Mouse (Mus musculus) thymus, postnatal 36 days (tissue): ENCODE results near the gene Hmcn1.

ENCODE experiments used
- DNase-seq, 2 experiments: peaks; one replicate each; pipeline ENCODE4 v3.0.0; 2022; ENCODE audit warnings: mixed read lengths in 2 of 2

Hmcn1 gene

DNA sequence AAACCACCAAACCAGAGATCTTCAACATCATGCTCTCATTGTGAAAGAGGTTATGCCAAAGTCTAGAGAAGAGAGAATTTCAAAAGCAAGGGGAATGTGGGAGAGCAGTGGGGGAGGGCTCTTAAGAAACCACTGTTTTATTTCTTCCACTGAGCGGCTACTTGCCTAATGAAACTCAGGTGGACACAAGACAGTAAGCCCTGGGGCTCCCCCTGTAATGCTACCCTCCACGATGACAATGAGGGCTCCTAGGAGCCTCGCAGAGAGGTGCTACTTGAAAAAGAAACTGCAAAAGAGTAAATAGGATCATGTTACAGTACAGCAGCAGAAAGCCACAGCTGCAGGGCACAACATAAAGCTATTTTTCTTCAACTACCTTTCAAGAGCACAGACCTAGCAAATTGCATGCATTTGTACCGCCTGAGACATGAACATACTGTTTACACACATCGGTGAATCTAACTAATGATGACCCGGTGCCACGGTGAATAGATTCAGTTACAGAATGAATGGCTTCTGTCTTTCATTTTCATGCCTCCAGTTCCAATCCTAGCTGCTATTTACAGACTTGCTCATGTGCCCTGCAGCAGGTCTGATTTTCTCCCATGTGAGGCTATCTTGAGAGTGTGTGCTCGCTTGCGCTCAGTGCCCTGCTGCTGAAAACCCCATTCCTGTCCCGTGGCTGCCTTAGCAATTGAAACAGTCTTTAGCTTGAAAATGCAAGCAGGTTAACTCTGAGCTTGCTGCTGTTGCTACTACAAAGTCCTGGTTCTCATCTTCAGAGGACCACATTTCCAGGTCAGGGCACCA, 1.3 kb downstream of the Hmcn1 start:
- no peak for DNase-seq

DNA sequence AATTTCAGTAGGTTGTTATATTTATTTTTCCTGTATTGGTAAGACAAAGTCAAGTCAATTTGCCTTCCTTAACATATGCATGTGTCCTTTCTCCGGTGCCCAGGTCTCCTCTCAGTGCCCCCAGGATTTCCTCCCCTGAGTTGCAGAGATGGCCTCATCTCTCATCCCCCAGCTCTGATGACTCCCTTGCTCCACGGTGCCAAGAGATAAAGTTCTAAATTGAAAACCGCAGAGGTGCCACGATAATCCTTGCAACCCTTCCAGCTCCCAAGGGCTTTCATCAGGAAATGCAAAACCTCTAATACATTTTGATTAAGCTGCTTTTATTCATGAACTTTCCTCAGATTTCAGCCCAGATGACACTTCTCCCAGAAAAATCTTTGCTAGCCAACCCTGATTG, 8.3 kb downstream of the Hmcn1 start:
- DNase-seq: no peak

DNA sequence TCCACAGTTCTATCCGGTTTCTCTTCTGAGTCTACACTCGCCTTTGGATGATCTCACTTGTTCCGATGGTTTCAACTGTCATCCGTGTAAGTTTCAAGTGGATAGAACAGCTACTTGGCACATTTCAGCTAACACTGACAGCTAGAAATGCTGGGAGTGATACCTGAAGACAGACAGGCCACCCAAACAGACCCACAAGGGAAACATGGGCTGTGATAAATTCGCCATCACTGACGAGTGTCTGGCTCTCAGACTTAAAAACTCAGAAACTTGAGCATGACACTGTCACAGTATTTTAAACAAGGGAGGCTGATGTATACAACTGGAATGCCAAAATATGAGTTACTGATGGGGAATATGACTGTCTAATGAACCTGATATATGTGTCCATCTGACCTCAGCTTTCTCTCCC, 9.1 kb downstream of the Hmcn1 start:
- no peak for DNase-seq

DNA sequence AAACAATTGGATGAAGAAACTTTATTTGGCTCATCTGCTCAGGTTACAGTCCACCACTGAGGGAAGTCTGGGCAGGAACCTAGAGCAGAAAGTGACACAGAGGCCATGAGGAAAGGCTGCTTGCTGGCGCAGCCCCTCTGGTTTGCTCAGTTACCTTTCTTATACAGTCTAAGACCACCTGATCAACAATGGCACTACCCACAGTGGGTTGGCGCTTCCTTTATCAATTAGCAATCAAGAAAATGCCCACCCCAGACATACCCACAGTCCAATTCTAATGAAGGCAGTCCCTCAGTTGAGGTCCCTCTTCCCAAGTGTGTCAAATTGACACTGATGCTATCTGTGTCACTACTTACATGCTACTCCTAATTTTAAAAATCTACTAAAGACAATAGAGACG, 14.6 kb downstream of the Hmcn1 start:
- DNase-seq: no peak

DNA sequence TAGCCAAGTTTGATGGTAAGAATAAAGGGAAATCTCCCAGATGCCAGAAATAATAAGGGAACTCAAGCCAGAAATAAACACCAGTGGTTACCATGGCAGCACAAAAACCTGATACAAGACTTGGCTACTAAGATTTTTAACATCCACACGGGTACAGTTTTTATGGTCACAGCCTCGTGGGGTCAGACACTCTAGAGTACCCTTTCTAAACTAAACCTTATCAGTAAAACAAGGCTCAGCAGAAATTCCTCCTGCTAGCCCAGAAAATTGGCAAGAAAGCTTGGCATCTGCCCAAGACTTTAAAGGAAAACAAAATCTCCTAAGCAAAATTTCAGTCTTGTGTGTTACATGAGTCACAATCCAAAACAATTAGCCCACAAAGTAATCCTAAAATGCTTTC, 17.0 kb downstream of the Hmcn1 start:
- no peak for DNase-seq

DNA sequence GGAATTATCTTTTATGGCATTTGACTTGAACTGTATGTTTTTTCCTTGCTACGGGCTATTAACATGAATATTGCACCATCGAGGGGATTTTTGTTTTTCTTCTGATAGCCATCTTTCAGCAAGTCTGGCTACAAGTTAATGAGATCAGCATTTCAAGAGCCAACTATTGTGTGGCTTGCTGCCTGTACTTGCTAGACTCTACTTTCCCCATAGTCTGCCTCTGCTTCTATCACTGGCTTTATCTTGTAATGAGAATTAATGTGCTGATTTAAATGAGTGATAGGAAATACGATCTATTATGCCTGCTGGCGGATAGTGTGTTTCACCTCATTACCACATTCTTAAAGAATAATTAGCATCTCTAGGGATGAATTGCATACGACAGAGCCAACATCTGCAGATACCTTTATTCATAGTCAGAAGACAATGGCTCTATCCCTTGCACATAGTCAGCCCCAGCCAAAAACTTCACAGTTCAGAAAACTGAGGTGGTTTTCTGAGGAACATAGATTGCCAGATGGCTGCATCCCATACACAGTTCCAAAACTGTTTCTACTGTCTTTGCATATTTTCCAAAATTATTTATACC, 33.7 kb downstream of the Hmcn1 start:
- DNase-seq: no peak

DNA sequence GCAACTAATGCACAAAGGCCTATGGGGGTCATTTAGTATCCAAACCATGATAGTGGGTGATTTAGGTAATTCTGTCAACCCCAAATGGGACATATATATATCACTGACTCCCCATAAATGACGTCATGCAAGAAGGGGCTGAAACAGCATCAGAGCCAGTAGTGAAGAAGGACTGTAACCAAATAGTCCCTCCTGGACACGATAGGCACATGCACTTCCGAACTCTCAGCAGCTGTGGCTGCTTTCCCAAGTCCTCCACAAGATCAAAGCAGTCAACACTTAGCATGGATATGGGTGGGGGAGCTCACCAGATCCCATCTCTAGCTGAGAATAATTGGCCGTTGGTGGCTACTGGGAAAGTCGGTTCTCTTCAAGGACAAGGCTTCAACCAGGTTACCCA, 42.2 kb downstream of the Hmcn1 start:
- DNase-seq: no peak

DNA sequence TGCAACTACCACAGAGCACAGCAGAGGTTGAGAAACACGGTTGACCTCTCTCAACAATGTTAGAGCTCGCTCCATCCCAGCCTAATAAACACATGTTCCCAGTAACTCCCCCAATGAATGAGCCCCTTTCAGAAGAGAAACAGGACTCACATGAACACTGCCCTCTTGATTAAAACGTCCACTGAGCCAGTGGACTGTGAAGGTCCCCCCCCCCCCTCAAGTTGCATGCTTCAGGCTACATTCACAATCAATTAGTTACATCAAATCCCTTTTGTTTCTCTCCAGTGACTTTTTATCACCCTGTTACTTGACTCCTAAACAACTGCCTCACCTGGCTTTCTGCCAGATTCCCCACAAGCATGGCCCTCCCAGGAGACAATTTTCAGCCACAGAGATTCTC, 43.2 kb downstream of the Hmcn1 start:
- no peak for DNase-seq

DNA sequence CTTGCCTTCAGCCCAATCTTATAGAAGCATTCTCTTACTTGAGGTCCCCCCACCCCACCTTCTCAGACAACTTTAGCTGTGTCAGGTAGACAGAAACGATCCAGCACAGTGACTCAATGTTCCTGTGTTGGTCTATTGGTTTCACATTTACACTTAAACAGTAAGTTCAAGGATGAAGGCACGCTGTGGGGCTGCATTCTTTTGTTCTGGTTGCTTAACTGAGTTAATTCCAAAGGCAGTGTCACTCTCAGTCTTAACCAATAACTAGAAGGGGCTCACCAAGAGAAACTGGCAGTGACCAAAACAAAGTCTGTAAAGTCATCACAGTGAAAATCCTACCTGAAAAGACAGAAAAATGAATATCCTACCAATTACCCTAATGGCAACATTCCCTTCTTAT, 44.3 kb downstream of the Hmcn1 start:
- DNase-seq: no peak

DNA sequence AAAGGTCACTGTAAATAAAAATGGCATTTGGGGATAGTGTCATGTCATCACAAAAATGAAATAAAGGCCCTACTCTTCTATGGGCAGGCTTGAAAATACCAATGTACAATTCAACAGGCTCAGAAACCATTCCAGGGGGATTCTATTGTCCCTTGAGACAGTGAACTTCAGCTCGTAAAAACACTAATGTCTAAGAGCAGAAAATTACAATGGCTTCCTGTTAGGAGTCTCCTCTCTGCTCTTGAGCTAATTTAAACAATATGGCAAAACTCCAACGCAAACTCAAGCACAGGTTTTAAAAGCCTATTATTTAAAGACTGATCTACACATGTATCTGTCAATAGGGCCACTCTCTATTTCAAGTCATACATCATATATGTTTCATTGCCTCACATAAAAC, 49.6 kb downstream of the Hmcn1 start:
- DNase-seq: no peak

DNA sequence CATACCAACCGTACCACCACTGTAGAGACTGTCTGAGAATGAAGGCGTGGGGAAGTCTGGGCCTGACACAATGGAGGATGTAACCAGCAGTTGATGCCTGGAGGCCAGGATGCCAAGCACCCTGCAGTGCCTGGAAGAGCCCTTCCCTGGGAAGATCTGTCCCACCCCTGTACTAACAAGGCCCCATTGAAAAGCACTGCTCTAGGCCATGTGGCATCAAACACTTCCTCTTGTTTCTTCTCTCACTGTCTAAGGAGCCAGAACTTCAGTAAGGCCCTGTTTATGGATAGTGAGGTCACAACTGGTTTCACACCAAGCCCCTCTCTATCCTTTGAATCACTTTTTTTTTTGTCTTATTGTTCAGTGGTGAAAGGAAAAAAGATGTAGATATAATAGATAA, 51.1 kb downstream of the Hmcn1 start:
- DNase-seq: no peak

DNA sequence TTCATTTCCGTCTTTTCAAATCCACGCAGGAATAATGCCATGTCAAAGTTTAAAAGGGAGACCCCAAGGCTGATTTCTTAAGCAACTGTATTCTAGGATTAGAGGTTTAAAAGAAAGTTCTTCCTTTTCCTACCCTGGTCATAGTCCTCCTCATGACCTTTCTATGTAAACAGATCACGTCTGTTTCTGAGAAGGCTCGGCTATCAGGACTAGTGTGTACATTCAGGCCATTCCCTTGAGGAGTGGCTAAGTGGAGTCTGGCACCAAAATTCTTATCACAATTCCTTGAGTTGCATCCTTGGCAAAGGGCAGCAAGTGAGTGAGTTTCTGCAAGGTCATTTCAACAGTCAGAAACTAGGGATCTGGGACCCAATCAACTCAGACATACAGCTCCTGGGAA, 56.4 kb downstream of the Hmcn1 start:
- DNase-seq: no peak

DNA sequence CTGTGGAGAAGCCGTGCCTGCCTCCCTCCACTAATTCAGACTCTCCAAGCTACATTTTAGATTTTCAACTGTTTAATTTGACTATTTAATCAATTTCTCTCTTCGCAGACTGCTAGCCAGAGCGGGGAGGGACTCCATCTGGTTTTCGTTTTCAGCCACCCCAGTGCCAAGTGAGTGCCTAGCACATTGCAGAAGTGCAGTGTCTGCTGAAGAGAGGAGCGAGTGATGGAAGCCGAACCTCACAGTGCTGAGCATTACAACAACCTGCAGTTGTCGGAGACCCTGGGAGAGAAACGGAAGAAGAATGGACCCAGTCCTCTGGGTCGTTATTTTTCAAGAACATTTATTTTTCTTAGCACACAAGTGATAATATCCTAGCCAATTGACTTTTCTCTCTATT, 59.6 kb downstream of the Hmcn1 start:
- no peak for DNase-seq

DNA sequence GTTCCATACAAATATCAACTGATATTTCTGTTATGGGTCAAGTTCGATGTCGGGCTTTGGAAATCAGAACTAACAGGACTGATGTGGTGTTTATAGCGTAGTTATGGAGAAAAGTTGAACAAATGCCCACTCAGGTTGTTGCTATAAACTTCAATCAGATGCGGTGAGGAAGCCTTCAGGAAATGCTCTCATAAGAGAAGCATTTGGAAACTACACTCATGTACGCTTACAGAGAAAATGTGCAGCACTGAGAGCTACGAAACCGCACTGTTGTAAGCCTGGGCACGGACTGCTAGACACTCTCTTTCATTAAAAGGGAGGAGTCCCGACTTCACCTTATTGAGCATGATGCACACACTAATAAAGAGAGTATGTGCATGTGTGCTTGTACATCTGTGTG, 72.4 kb downstream of the Hmcn1 start:
- DNase-seq: no peak

DNA sequence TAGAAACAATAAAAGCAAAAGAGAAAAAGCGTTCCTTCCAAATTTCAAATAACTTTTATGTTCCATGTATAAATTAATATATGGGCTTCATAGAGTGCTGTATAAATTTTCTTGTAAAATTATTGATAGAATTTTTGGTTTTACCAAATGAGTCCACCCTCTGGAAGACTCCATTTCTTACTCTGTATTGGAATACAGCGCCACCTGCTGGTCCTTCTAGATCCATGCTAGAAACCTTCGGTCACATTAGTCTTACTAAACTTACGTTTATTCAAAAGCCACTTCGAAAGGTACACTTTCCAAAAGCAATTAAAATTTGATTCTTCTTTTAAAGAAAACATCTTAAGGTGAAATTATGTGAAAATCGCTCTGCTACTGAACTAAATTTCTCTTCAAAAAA, 73.0 kb downstream of the Hmcn1 start:
- DNase-seq: peak; percentile 6 to 11

DNA sequence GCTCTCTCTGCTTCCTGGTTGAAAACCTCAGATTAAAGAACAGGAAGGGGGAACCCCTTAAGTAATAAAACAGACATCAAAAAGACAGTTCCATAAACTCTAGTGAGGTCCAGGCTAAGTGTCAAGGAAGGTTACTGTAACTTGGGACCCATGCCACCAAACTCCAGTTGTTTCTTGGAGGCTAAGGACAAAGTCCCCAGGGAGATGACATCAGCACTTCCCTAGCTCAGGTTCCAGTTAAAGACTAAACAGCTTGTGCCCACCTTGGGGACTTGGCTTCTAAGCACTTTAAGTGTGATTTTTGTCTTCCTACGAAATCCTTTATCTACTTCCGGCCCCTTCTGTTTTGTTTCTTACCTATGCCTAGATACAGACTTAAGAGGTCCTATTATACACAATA, 78.3 kb downstream of the Hmcn1 start:
- DNase-seq: no peak

DNA sequence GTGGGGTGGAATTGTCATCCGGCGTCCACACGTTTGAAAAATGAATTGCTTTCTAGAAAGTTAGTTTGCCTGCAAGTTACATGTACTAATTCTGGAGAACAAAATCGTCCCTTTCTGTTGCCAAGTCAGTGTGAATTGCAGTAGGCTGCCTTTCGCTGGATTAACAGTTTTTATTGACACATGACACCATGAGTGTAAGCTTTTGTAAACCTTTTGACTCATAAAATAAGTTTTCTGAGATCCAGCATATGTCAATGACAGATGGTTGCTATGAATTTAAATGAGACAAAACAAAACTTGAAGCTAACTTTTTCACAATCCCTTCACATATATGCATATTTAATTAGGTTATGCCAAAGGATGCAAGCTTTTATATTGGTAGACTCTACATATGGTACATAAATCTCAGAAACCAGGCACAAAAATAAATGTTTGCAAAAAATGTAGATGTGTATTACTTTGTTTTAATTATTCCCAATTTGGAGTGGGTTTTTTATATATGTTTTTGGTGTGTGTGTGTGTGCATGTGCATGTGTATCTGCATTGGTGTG, 79.6 kb downstream of the Hmcn1 start:
- DNase-seq: no peak

DNA sequence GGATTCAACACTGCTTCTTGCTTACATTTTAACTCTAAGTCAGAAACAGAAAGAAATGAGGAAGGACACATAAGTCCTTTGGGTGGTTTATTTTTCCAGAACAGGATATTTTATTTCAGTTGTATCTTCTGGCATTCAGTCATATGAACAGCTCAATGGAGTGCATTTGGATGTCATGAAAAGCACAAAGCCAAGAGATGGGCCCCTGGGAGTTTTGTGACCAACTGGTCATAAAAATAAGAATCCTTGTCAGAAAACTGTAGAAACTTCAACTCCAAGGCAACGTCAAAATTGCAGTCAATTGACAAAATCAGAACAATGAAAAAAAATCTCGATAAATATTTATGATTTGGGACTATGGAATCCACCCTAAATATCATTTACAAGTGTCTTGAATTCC, 83.6 kb downstream of the Hmcn1 start:
- no peak for DNase-seq

DNA sequence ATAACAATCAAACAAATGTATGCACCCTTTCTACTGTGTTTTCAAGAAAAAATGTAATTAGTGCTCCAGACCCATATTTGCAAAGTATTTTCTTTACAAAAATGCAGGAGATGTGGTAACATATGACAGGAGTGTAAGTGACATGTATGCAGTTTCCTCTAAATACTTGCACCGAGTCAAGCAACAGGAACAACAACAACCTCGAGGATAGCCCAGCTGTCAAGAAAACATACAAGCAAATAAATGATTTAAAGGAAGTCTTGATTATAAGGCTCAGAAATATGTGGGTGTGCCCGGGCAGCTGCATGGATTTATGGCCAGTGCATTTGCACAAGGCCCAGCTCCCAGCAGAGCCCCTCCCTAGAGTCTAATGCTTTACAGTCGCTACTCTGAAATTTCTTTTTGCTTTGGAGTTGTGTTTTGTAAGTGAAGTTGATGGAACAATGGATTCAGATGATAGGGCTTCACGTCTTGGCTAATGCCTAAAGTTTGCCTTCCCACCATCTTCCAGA, 99.5 kb downstream of the Hmcn1 start:
- DNase-seq: no peak

DNA sequence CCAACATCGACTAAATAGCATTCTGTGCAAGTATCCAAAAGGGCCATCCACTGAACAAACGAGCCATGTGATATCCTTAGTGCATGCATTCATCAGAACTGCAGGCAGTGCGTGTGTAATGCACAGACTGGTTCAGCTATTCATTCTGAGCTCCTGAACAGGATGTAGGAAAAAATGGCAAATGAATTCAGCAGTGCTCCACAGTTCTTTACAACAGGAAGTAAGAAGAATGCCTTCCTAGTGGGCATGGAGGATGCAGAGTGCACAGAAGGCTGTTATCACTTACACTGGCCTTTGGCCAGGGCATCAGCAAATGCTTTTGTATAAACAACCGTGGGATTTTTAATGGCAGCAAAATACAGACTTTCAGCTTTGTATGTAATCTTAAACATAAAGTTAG, 103.2 kb downstream of the Hmcn1 start:
- no peak for DNase-seq

DNA sequence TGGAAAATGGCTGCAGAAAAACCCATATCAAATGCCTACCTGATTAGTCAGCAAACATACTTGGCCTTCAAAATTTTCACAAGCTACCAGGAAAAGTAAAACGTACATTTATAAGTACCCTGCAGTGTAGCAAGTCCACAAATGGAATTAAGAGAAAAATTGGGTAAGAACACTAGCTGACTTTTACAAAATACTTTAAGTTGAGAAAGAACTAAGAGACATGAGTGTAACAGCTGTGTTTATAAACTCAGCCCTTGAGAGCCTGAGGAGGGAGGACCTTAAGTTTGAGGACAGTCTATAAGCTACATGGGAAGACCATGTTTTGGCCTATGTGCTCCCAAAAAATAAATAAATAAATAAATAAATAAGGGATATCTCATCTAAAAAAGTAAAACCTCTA, 107.0 kb downstream of the Hmcn1 start:
- no peak for DNase-seq

DNA sequence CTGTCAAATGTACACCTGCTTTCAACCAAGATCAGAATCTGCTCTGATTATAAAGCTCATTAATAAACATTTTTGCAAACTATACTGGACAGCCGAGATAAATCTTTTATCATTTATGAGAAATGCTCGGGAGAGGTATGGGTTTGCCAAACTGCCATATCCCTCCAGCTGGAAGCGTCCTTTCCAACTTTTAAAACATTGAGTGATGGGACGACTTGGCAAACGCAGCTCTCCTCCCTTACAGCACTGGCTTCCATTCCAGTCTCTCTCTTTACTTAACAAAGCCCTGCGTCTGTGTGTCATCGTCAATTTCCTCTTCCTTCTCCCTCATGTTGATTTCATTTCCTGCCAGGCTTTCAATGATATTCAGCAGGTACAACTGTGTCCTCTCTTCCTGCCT, 114.8 kb downstream of the Hmcn1 start:
- no peak for DNase-seq

DNA sequence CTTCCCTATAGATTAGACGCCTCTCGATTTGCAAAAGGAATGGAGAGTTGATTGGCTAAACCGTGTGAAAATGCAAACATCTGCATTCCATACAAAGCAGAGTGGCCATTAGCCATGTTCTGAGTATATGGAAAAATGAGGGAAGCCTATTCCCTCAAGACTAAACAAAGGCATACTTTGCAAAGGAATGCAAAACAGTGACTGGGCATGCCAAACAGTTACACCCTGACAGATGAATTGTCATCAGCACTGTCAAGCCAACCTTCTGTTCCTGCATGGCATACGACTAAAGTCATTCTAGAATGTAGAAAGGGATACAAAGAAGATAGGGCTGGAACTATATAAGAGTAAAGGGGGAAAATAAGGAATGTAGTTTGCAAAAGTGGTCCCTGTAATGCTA, 115.3 kb downstream of the Hmcn1 start:
- DNase-seq: no peak

DNA sequence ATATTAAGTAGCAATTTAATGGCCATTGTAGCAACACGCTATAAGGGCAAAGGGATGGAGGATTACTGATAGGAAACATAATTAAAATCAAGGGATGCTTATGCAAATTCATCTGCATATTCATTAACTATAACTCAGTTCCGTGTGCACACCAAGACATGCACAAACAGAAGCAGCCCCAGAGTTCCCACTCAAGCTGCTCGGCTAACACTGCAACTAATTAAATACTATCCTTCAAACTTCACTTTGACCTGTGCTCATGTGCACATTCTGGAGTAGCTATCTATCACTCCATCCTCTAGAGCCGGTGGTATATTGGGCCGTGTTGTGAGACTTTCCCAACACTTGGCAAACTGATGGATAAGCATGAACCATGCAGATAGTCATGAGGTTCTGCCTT, 119.2 kb downstream of the Hmcn1 start:
- no peak for DNase-seq

DNA sequence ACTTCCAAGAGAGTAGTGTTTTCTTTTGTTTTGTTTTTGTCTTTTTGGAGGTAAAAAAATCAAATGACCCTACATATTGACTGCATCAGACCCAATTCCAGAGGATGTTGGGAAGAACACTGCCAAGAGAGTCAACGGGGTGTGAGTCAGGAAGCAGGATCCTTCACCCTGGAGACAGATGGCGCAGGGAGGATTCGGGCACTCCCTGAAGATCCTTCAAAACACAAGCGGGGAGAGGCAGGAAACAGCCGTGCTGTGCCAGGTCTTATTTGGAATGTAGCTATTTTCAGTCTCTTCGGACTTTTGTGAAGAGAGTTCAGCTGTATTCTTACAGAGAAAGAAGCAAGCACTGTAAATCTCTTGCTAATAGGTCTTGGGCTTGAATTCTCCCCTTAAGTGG, 120.0 kb downstream of the Hmcn1 start:
- DNase-seq: no peak
